Mouse (Mus musculus): ENCODE measurements around the gene 4930404N11Rik.

GRCm38 (mm10) chr10:81319330-81319699 lies 46.3 kb downstream of the 4930404N11Rik start:
- TF ChIP-seq POLR2A (IDR thresholded peaks at IDR 0.05; ENCODE audit: insufficient read depth, low read depth, low read length) (no peak), CTCF (IDR thresholded peaks at IDR 0.05; ENCODE audit: insufficient read depth, low read depth, low read length) (no peak)

Data from olfactory bulb, adult 2 months (tissue).